ENCODE assay signal across 10 mouse cellular contexts in genomic region chr2:166819849-166820248, GRCm38 (mm10).
"Had no signal": no experiment of that assay in that cellular context is flagged by ENCODE, and none has a peak within 500 bp of the region (broad histone marks: within the 10 kb centered on the region; RNA-seq: fewer than 3 reads in every experiment).

No protein-coding gene starts in this region.

- H3K4me2 ChIP-seq: limb, embryonic 12.5 days; midbrain, embryonic 11.5 days; midbrain, embryonic 15.5 days; neural tube, embryonic 12.5 days had no signal

- H3K36me3 ChIP-seq: limb, embryonic 12.5 days; midbrain, embryonic 15.5 days; neural tube, embryonic 12.5 days had no signal

- H3K27me3 ChIP-seq: limb, embryonic 12.5 days; midbrain, embryonic 15.5 days; neural tube, embryonic 12.5 days had no signal

- ATAC-seq: intestine, embryonic 16.5 days; midbrain, embryonic 15.5 days had no signal

- DNase-seq: kidney, adult 2 months; kidney, postnatal 36 days; lung, adult 18-20 months; retina, postnatal 1 day had no signal

- H3K4me3 ChIP-seq: limb, embryonic 12.5 days; midbrain, embryonic 15.5 days; neural tube, embryonic 12.5 days had no signal

- H3K9me3 ChIP-seq: limb, embryonic 12.5 days; midbrain, embryonic 15.5 days; neural tube, embryonic 12.5 days had no signal

- H3K4me1 ChIP-seq: midbrain, embryonic 15.5 days; neural tube, embryonic 12.5 days had no signal

- H3K9ac ChIP-seq: limb, embryonic 12.5 days; liver, embryonic 14.5 days; midbrain, embryonic 15.5 days; neural tube, embryonic 12.5 days had no signal

- H3K27ac ChIP-seq: limb, embryonic 12.5 days; liver, embryonic 14.5 days; midbrain, embryonic 15.5 days; neural tube, embryonic 12.5 days had no signal
